ENCODE assay signal across 35 mouse cellular contexts in the genomic region with DNA sequence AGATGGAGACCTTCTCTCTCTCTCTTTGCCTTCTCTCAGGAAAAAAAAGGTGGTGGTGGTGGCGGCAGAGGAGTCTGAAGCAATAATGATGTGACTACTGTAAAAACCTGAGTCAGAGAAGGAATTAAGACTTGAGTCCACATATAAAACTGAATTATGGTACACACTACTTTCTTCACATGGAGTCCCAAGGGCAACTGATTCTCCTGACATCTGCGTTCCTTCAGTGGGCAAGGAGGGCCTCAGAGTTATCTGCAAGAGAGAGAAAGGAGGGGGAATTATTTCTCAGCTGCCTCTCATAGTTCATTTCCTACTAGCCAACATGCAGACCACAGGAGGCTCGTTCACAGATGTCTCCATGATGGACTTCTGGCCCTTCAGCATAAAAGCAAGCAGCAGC.
"Had no signal": no experiment of that assay in that cellular context is flagged by ENCODE, and none has a peak within 500 bp of the region (broad histone marks: within the 10 kb centered on the region; RNA-seq: fewer than 3 reads in every experiment).

No protein-coding gene starts in this region.

- H3K36me3 ChIP-seq: heart, embryonic 10.5 days; heart, embryonic 12.5 days; heart, embryonic 13.5 days; heart, embryonic 15.5 days; hindbrain, embryonic 10.5 days; hindbrain, embryonic 12.5 days; hindbrain, embryonic 13.5 days; hindbrain, embryonic 15.5 days; intestine, embryonic 15.5 days; kidney, embryonic 15.5 days had no signal

- H3K9me3 ChIP-seq: heart, embryonic 10.5 days; heart, embryonic 12.5 days; heart, embryonic 13.5 days; heart, embryonic 15.5 days; hindbrain, embryonic 10.5 days; hindbrain, embryonic 12.5 days; hindbrain, embryonic 13.5 days; hindbrain, embryonic 15.5 days; intestine, embryonic 15.5 days; kidney, embryonic 15.5 days had no signal

- H3K27ac ChIP-seq: heart, adult 2 months; heart, embryonic 10.5 days; heart, embryonic 13.5 days; heart, embryonic 15.5 days; hindbrain, embryonic 10.5 days; hindbrain, embryonic 12.5 days; hindbrain, embryonic 13.5 days; hindbrain, embryonic 14.5 days; hindbrain, embryonic 15.5 days; hindbrain, postnatal 0 days; intestine, embryonic 15.5 days; kidney, embryonic 15.5 days; kidney, postnatal 0 days; layer of hippocampus, adult 2 months had no signal

- H3K9ac ChIP-seq: heart, embryonic 12.5 days; heart, embryonic 13.5 days; heart, embryonic 15.5 days; hindbrain, embryonic 12.5 days; hindbrain, embryonic 13.5 days; hindbrain, embryonic 14.5 days; hindbrain, embryonic 15.5 days; intestine, embryonic 15.5 days; kidney, embryonic 15.5 days had no signal

- ATAC-seq: hindbrain, embryonic 16.5 days; hindbrain, postnatal 0 days; inflammation-experienced regulatory T-cells, adult 6 months; intestine, embryonic 15.5 days; intestine, embryonic 16.5 days; intestine, postnatal 0 days had no signal

- H3K27me3 ChIP-seq: heart, embryonic 13.5 days; heart, embryonic 15.5 days; hindbrain, embryonic 12.5 days; hindbrain, embryonic 13.5 days; hindbrain, embryonic 15.5 days; intestine, embryonic 15.5 days; kidney, embryonic 15.5 days had no signal

- H3K4me1 ChIP-seq: heart, embryonic 13.5 days; heart, embryonic 15.5 days; hindbrain, embryonic 10.5 days; hindbrain, embryonic 12.5 days; hindbrain, embryonic 13.5 days; intestine, embryonic 15.5 days; kidney, embryonic 15.5 days had no signal

- DNase-seq: heart, adult 2 months; heart, postnatal 10 days; heart, postnatal 14 days; heart, postnatal 36 days; kidney, adult 11 months; kidney, adult 18-20 months; kidney, adult 2 months; kidney, adult 8-10 months; kidney, adult 9 months; kidney, postnatal 10 days; kidney, postnatal 14 days; kidney, postnatal 25 days; kidney, postnatal 36 days; kidney, postnatal 4 days; layer of hippocampus, adult 9-11 months; layer of hippocampus, postnatal 36 days had no signal

- H3K4me3 ChIP-seq: heart, adult 2 months; heart, embryonic 10.5 days; heart, embryonic 12.5 days; heart, embryonic 13.5 days; heart, embryonic 15.5 days; hindbrain, embryonic 10.5 days; hindbrain, embryonic 12.5 days; hindbrain, embryonic 13.5 days; hindbrain, embryonic 15.5 days; intestine, embryonic 15.5 days; kidney, embryonic 15.5 days; layer of hippocampus, adult 2 months had no signal

- H3K4me2 ChIP-seq: heart, embryonic 11.5 days; heart, embryonic 12.5 days; heart, embryonic 13.5 days; heart, embryonic 15.5 days; hindbrain, embryonic 12.5 days; hindbrain, embryonic 13.5 days; hindbrain, embryonic 14.5 days; hindbrain, embryonic 15.5 days; intestine, embryonic 15.5 days; kidney, embryonic 15.5 days had no signal
